Mouse (Mus musculus) lung, adult 2 months (tissue): ENCODE results near the gene Ttc30a1. TPM values are rescaled to one million over a fixed set of nuclear protein-coding genes. Genes with fewer than 3 reads are reported as not detected.
"Not testable (repeated sequence)": the region's sequence is repeated elsewhere in the genome, so short reads cannot be mapped to it uniquely, and the experiment has no call there.

ENCODE experiments used
- DNase-seq: peaks from one replicate; pipeline ENCODE4 v3.0.0; 2022
- H3K4me1 ChIP-seq: fragments of 200-500 bp; 2 replicates; pipeline ENCODE4 v1.6.1; 2011; ENCODE audit warnings: low read length; ENCODE audit not compliant: control insufficient read depth, insufficient read depth
- H3K4me3 ChIP-seq: fragments of 200-500 bp; replicated peaks from 2 replicates; pipeline ENCODE3; 2011; ENCODE audit warnings: low read depth, mild to moderate bottlenecking, control low read depth, low read length; ENCODE audit errors: extremely low read depth
- CTCF ChIP-seq: fragments of 200-500 bp; IDR thresholded peaks from 2 replicates; pipeline ENCODE4 v1.5.1; 2011; ENCODE audit warnings: mild to moderate bottlenecking, low read length, control low read depth; ENCODE audit not compliant: insufficient read depth
- POLR2A ChIP-seq: fragments of 200-500 bp; IDR thresholded peaks from 2 replicates; pipeline ENCODE4 v1.6.1; 2011; ENCODE audit warnings: low read depth, mild to moderate bottlenecking, control low read depth, low read length, borderline replicate concordance; ENCODE audit errors: extremely low read depth
- WGBS: fragments of 180-500 bp; shearing (Covaris S2); methylation state at CpG from one replicate; pipeline ENCODE4 v1.1.7; 2018; 5-methylcytosine and 5-hydroxymethylcytosine counted together
- polyA plus RNA-seq: library from polyadenylated mRNA; depleted of rRNA; stranded (reverse); fragments of >200 nt; gene quantifications from 2 replicates; pipeline ENCODE4 v1.2.3, GENCODE M21; 2012; rRNA removed

The Ttc30a1 gene
- polyA plus RNA-seq, 1 experiment, result 3.0 TPM

DNA sequence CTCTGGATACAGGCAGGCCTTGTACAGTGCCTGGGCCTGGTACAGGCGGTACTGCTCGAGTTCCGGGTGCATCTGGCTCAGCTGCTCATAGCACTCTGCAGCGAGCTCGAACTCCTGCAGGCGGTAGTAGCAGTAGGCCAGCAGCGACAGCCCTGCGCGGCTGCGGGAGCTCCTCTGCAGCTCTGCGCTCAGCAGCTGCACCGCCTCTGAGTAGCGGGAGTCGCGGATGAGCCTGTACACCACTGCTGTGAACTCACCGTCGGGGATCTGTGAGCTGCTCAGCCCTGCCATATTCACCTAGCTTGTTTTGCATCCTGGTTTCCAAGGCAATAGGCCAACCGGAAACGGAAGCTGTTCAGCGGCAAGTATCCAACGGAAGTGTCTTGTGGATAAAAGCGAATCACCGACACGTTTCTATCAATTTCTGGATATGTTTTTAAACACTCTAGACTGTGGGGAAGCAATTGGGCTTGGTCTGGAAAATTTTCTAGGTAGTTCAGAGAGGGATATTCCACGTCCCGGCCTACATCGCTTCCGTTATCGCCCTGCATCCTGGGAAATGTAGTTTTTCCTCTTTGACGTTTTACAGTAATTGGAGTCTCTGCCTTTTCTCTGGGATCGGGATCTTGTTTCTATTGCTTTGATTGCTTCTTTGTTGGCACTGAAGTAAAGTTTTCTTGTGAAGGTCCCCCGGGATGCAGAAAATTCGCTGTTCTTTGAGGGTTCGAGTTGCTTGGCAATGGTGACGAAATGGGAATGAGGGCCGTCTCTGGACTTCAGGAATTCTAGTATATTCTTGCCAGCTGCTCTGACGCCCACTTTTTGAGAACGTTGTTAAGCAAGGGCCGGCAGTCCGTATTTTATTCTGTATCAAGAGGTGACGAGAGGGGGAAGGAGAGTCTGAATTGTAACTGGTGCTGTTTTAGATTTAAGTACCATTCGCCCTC, 43.4 kb downstream of the Ttc30a1 start, which contains the start of gene Ttc30b:
TSS of gene Ttc30b (minus strand) at position 469 of the 947 bp plus-strand sequence.
- peak; percentile 81 for DNase-seq
- TF ChIP-seq CTCF (no peak), POLR2A (peak; percentile 38; the same call in 1 of the 2 replicates)
- Histone ChIP-seq H3K4me3 (peak within 1 kb of the TSS; percentile 92), H3K4me1 (peaks cover 9% of the 10 kb centered on the region)
- WGBS, result 3% methylated on average over 37 of the region's 42 CpGs

DNA sequence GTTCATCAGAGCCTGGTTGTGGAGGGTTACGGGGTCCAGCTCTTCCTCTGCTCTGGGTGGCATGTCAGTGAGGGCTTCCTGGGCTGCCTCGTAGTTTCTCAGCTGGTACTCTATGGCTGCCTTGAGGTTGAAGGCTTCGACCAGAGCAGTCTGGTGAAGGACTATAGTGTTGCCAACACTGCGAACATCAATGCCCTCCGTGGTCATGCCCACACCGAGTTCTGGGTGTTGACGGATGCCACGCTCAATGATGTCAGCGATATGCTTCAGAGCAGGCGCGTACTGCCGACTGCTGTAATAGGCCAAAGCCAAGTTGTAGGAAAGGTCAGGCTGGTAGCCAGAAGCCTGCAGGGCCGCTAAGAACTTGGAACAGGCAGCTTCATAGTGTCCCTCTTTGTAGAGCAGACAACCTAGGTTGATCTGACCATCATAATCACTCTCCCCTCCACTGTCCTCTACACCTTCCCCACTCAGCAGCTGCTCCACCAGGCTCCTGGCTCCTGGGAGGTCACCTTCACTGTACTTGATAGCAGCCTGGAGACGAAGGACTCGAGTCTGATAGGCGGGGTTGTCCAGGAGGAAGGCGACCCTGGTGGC, 44.1 kb downstream of the Ttc30a1 start:
- not testable (repeated sequence) for H3K4me1 ChIP-seq, DNase-seq
- peak overlapping the region; percentile 29 for H3K4me3 ChIP-seq
- 71% methylated on average over 16 of the region's 17 CpGs for WGBS

DNA sequence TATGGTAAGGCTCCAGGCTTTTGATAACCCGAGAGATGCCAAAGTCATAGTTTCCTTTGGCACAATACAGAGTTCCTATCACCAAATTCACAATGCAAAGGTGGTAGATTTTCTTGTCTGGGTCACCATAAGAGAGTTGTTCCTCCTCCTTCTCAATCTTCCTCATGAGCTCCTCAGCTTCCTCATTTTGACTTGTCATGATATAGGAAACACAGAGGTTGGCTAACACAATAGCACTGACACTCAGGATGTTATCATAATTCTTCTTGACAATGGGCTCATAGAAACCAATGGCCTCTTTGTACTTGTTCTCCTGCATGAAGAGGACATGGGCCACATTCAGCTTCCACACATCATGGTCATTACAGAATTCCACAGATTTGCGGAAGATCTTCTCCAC, 45.1 kb downstream of the Ttc30a1 start:
- not testable (repeated sequence) for H3K4me3 ChIP-seq, DNase-seq, H3K4me1 ChIP-seq
- WGBS, result 73% methylated on average over 2 of the region's 2 CpGs

DNA sequence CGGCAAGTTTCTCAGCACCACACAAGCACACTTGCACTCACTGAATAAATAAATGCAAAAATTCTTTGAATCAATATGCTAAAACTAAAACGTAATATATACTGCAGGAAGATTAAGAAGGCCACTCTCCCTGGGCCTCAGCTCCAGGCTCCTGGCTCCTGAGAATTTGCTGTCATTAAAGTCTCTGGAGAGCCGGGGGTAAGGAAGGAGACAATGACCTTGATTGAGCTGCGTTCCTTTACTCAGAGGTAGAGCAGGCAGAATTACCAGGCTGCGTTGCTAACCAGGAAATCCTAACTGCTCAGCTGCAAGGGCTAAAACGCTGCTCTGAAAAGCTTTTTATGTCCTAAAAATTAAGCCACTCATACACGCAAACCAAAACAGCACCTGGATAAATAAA, 48.2 kb downstream of the Ttc30a1 start:
- whole genome bisulfite sequencing, result 36% methylated on average over 7 of the region's 7 CpGs
- peaks cover 5% of the 10 kb centered on the region for H3K4me1 ChIP-seq
- no peak for DNase-seq
- TF ChIP-seq POLR2A, result no peak
- TF ChIP-seq CTCF, result no peak
- H3K4me3 ChIP-seq, result no peak overlapping the region

DNA sequence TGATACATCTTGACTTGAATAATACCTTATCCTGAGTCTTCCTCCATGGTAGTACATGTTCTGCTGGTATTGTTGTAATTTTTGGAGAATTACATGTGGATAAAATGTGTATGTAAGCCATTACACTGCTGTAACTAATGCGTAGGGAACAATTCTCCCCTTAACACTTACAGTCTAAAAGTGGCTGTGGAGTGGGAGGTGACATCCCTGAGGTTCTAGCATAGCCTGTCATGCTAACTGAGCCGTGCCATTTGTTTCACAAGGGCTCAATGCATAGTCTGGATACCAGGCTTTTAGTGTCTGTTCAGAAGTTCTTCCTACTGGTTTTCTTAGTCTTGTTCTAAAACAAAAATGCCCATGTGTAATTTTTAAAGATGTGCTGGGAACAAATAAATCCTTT, 50.8 kb downstream of the Ttc30a1 start:
- H3K4me1 ChIP-seq, result no peaks in the 10 kb centered on the region
- no peak for DNase-seq
- WGBS, result 85% methylated on average over 2 of the region's 2 CpGs
- no peak for TF ChIP-seq POLR2A
- TF ChIP-seq CTCF, result no peak
- no peak overlapping the region for H3K4me3 ChIP-seq

DNA sequence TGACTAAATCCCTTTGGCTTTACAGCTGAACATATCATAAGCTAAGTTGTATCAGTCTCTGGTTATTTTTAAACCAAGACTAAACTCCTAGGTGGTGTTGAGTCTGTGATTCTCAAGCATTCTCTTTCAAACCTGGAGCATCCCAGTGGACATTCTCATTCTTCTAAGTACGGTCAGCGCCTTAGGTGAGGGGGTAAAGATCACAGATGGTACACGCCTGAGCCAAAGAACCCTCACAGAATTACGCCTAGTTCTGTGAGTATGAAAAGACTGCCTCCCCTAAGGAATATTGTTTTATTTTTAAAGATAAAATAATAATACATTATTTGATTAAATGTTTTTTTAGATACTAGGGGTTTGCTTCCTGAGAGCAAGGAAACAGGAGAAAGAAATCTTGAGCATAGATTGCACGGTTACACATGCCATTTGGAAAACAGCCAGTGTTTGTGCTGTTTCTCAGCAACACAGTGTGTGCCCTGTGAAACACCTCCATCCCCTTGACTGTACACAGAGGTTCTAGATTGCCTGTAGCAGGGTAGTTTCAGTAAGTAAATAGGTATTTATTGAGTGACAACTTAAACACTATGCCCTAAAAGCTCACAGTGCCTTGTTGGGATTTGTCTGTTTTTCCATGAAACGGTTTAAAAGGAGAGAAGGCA, 51.9 kb downstream of the Ttc30a1 start:
- H3K4me1 ChIP-seq, result no peaks in the 10 kb centered on the region
- DNase-seq, result no peak
- 79% methylated on average over 6 of the region's 6 CpGs for WGBS
- H3K4me3 ChIP-seq, result no peak overlapping the region
- TF ChIP-seq POLR2A (no peak), CTCF (no peak)

DNA sequence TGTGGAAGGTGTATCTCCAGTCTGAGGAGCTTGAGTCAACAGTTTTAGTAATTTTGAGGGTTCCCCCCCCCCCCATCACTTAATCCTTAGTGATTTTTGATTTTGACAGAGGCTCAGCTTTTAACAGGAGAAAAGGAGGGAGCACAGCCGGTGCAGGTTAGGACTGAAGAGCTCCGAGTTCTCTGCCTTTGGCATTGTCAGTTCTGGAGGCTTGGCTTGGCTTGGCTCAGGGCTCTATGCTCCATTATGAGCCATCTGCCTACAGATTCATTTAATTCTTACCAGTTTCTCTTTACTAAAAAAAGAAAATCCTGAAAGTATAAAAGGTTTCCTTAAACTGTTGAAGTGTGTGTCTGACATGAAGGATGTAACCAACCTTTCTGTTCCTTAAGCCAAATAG, 52.6 kb downstream of the Ttc30a1 start:
- TF ChIP-seq POLR2A, result no peak
- TF ChIP-seq CTCF, result no peak
- no peak for DNase-seq
- Histone ChIP-seq H3K4me3 (no peak overlapping the region), H3K4me1 (no peaks in the 10 kb centered on the region)
- WGBS, result 76% methylated on average over 2 of the region's 2 CpGs

Other genes starting within 250 kb of the Ttc30a1 start
- gene Agps, start 149.8 kb downstream of the Ttc30a1 start, polyA plus RNA-seq, result 5.7 and 10.3 TPM in 2 replicates
- gene Ttc30b, start 43.4 kb downstream of the Ttc30a1 start, polyA plus RNA-seq, result 15.7 and 17.5 TPM in 2 replicates
- 0.33 and 0.60 TPM in 2 replicates for gene Ttc30a2, start 3.8 kb downstream of the Ttc30a1 start, polyA plus RNA-seq